Mouse (Mus musculus): ENCODE results near the gene Hist1h2ae. TPM values are rescaled to one million over a fixed set of nuclear protein-coding genes. Genes with fewer than 3 reads are reported as not detected.
"Not testable (repeated sequence)": the region's sequence is repeated elsewhere in the genome, so short reads cannot be mapped to it uniquely, and the experiment has no call there.

Hist1h2ae gene
- total RNA-seq, 1 experiment: 587 TPM

GRCm38 (mm10) chr13:23576351-23576881, 5.4 kb upstream of the Hist1h2ae start:
- in situ Hi-C loops (cut with MboI; ENCODE audit: low sequenced_read_pairs in 2 of 2, unreplicated experiment in 2 of 2): no loop called here
- DNase-seq (ENCODE audit: low read depth, low spot score): no peak
- no peaks in the 10 kb centered on the region for H3K9me3 ChIP-seq (ENCODE audit: control insufficient read depth, insufficient read depth, low read depth, low read length)
- no peaks in the 10 kb centered on the region for H3K36me3 ChIP-seq (ENCODE audit: control insufficient read depth, insufficient read depth, low read length, poor library complexity, severe bottlenecking)
- TF ChIP-seq MAFK (IDR thresholded peaks at IDR 0.05; ENCODE audit: insufficient read depth, low read depth, low read length) (no peak), ZC3H11A (IDR thresholded peaks at IDR 0.05; ENCODE audit: borderline replicate concordance, low read depth, low read length) (no peak), HCFC1 (IDR thresholded peaks at IDR 0.05; ENCODE audit: borderline replicate concordance, insufficient read depth, low read length) (no peak), ZNF384 (IDR thresholded peaks at IDR 0.05; ENCODE audit: low read depth, low read length) (no peak), CHD2 (IDR thresholded peaks at IDR 0.05; ENCODE audit: low read depth, low read length) (no peak)
- H3K4me1 ChIP-seq (ENCODE audit: control insufficient read depth in 2 of 2, insufficient read depth in 2 of 2, low read length in 2 of 2, poor library complexity in 1 of 2): no peaks in the 10 kb centered on the region
- peak overlapping the region; percentile 80; the same call in 1 of the 2 replicates for H3K27ac ChIP-seq (ENCODE audit: insufficient read depth, low read depth, low read length, poor library complexity, severe bottlenecking)
- peak overlapping the region; percentile 70 to 74 for H3K4me3 ChIP-seq (ENCODE audit: insufficient read depth in 1 of 2, low read depth in 1 of 2, low read length in 2 of 2, poor library complexity in 1 of 2, severe bottlenecking in 1 of 2)
- H3K9ac ChIP-seq (ENCODE audit: insufficient read depth, low read depth, low read length, poor library complexity, severe bottlenecking): peak overlapping the region; percentile 83; the same call in 1 of the 2 replicates

GRCm38 (mm10) chr13:23575864-23576313, 4.9 kb upstream of the Hist1h2ae start:
- peak overlapping the region; percentile 70 to 74 for H3K4me3 ChIP-seq (ENCODE audit: insufficient read depth in 1 of 2, low read depth in 1 of 2, low read length in 2 of 2, poor library complexity in 1 of 2, severe bottlenecking in 1 of 2)
- in situ Hi-C loops (cut with MboI; ENCODE audit: low sequenced_read_pairs in 2 of 2, unreplicated experiment in 2 of 2); DNase-seq (ENCODE audit: low read depth, low spot score); H3K4me1 ChIP-seq (ENCODE audit: control insufficient read depth in 2 of 2, insufficient read depth in 2 of 2, low read length in 2 of 2, poor library complexity in 1 of 2); H3K9me3 ChIP-seq (ENCODE audit: control insufficient read depth, insufficient read depth, low read depth, low read length); H3K36me3 ChIP-seq (ENCODE audit: control insufficient read depth, insufficient read depth, low read length, poor library complexity, severe bottlenecking): not testable (repeated sequence)
- peak overlapping the region; percentile 80 for H3K27ac ChIP-seq (ENCODE audit: insufficient read depth, low read depth, low read length, poor library complexity, severe bottlenecking)
- H3K9ac ChIP-seq (ENCODE audit: insufficient read depth, low read depth, low read length, poor library complexity, severe bottlenecking): peak overlapping the region; percentile 81

GRCm38 (mm10) chr13:23575271-23575851, 4.3 kb upstream of the Hist1h2ae start, which contains the start of gene Hist1h3d:
Hist1h3d (plus strand) TSS chr13:23575763.
- Histone ChIP-seq H3K9me3 (ENCODE audit: control insufficient read depth, insufficient read depth, low read depth, low read length) (no peaks in the 10 kb centered on the region), H3K4me3 (ENCODE audit: insufficient read depth in 1 of 2, low read depth in 1 of 2, low read length in 2 of 2, poor library complexity in 1 of 2, severe bottlenecking in 1 of 2) (peak within 1 kb of the TSS; percentile 70 to 74), H3K9ac (ENCODE audit: insufficient read depth, low read depth, low read length, poor library complexity, severe bottlenecking) (peak within 1 kb of the TSS; percentile 83), H3K36me3 (ENCODE audit: control insufficient read depth, insufficient read depth, low read length, poor library complexity, severe bottlenecking) (no peaks in the 10 kb centered on the region), H3K4me1 (ENCODE audit: control insufficient read depth in 2 of 2, insufficient read depth in 2 of 2, low read length in 2 of 2, poor library complexity in 1 of 2) (no peaks in the 10 kb centered on the region), H3K27ac (ENCODE audit: insufficient read depth, low read depth, low read length, poor library complexity, severe bottlenecking) (peak within 1 kb of the TSS; percentile 80)
- TF ChIP-seq ZNF384 (IDR thresholded peaks at IDR 0.05; ENCODE audit: low read depth, low read length) (no peak), ZC3H11A (IDR thresholded peaks at IDR 0.05; ENCODE audit: borderline replicate concordance, low read depth, low read length) (no peak), CHD2 (IDR thresholded peaks at IDR 0.05; ENCODE audit: low read depth, low read length) (0 out of 2 replicates have a peak, but pooled peaks have one; percentile 23)
- in situ Hi-C loops (cut with MboI; ENCODE audit: low sequenced_read_pairs in 2 of 2, unreplicated experiment in 2 of 2): no loop called here
- DNase-seq (ENCODE audit: low read depth, low spot score): no peak

GRCm38 (mm10) chr13:23574546-23575170, 3.6 kb upstream of the Hist1h2ae start:
- in situ Hi-C loops (cut with MboI; ENCODE audit: low sequenced_read_pairs in 2 of 2, unreplicated experiment in 2 of 2): loop anchor here (25.0 kb wide), 2 partner anchors 1537 to 1837 kb away; partner anchors contain the start of genes Hist1h4j (in 2 of the 2), Hist1h2ag (in 1 of the 2), Hist1h2ah (in 1 of the 2) and Hist1h2bj (in 1 of the 2)
- Histone ChIP-seq H3K9ac (ENCODE audit: insufficient read depth, low read depth, low read length, poor library complexity, severe bottlenecking) (peak overlapping the region; percentile 78; the same call in 1 of the 2 replicates), H3K27ac (ENCODE audit: insufficient read depth, low read depth, low read length, poor library complexity, severe bottlenecking) (peak overlapping the region; percentile 55; the same call in 1 of the 2 replicates), H3K4me3 (ENCODE audit: insufficient read depth in 1 of 2, low read depth in 1 of 2, low read length in 2 of 2, poor library complexity in 1 of 2, severe bottlenecking in 1 of 2) (peak overlapping the region; percentile 40 to 56)
- not testable (repeated sequence) for H3K36me3 ChIP-seq (ENCODE audit: control insufficient read depth, insufficient read depth, low read length, poor library complexity, severe bottlenecking); H3K9me3 ChIP-seq (ENCODE audit: control insufficient read depth, insufficient read depth, low read depth, low read length); H3K4me1 ChIP-seq (ENCODE audit: control insufficient read depth in 2 of 2, insufficient read depth in 2 of 2, low read length in 2 of 2, poor library complexity in 1 of 2); DNase-seq (ENCODE audit: low read depth, low spot score)

Measured in ES-E14 (cell line).